Mouse (Mus musculus): ENCODE data around the gene Dcst1. TPM values are rescaled to one million over a fixed set of nuclear protein-coding genes. Genes with fewer than 3 reads are reported as not detected.

Gene Dcst1
- polyA plus RNA-seq, 1 experiment from 2014 or later = 0.68 TPM

GRCm38 (mm10) chr3:89386438-89387420 lies 21.7 kb upstream of the Dcst1 start:
- H3K4me3 ChIP-seq = no peak overlapping the region
- no peaks in the 10 kb centered on the region; the same call in none of the 2 replicates for H3K27me3 ChIP-seq (replicated peaks)
- WGBS = 58% methylated on average over 17 of the region's 17 CpGs
- no peaks in the 10 kb centered on the region for H3K36me3 ChIP-seq
- no peaks in the 10 kb centered on the region for H3K9me3 ChIP-seq
- H3K27ac ChIP-seq = no peak overlapping the region
- peaks cover 16% of the 10 kb centered on the region for H3K4me1 ChIP-seq
- H3K9ac ChIP-seq = no peak overlapping the region
- no peak overlapping the region for H3K4me2 ChIP-seq (replicated peaks)
- no peak for ATAC-seq (ENCODE audit: low FRiP score, low read depth)

DNA sequence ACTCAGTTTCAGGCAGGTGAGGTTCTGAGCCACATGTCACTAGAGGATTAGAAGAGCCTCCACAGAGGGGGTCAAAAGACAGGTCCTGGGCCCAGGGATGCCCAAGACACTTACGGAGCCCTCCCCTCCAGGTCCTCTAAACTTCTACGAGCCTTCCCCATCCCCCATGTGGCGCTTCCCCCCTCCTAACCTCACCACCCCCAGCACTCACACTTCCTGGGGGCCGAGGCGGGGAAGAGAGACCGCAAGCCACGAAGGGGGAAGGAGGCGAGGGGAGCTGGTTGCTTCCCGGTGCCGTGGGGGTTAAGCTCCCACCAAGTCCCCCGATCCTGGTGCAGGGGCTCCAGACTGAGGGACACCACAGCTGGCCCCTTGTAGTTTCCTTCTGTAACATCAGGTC lies 20.4 kb upstream of the Dcst1 start:
- 56% methylated on average over 10 of the region's 11 CpGs for WGBS
- no peak overlapping the region for H3K9ac ChIP-seq
- H3K9me3 ChIP-seq = no peaks in the 10 kb centered on the region

GRCm38 (mm10) chr3:89384331-89385076 lies 19.5 kb upstream of the Dcst1 start:
- no peak overlapping the region for H3K4me2 ChIP-seq (replicated peaks)
- H3K9ac ChIP-seq = no peak overlapping the region
- H3K9me3 ChIP-seq = no peaks in the 10 kb centered on the region
- H3K4me1 ChIP-seq = no peaks in the 10 kb centered on the region; the same call in 1 of the 2 replicates
- no peak for ATAC-seq (ENCODE audit: low FRiP score, low read depth)
- no peaks in the 10 kb centered on the region for H3K36me3 ChIP-seq
- no peak overlapping the region for H3K27ac ChIP-seq
- H3K27me3 ChIP-seq (replicated peaks) = no peaks in the 10 kb centered on the region
- 78% methylated on average over 12 of the region's 12 CpGs for WGBS
- no peak overlapping the region for H3K4me3 ChIP-seq

More for the DNA sequence above, 20.4 kb upstream of the Dcst1 start:
- Histone ChIP-seq H3K4me1 (peaks cover 3% of the 10 kb centered on the region; the same call in 1 of the 2 replicates), H3K4me2 (replicated peaks) (no peak overlapping the region), H3K4me3 (no peak overlapping the region), H3K27ac (no peak overlapping the region), H3K36me3 (no peaks in the 10 kb centered on the region), H3K27me3 (replicated peaks) (no peaks in the 10 kb centered on the region)
- no peak for ATAC-seq (ENCODE audit: low FRiP score, low read depth)

GRCm38 (mm10) chr3:89383651-89384255 lies 18.7 kb upstream of the Dcst1 start:
- no peaks in the 10 kb centered on the region for H3K36me3 ChIP-seq
- no peaks in the 10 kb centered on the region for H3K27me3 ChIP-seq (replicated peaks)
- H3K4me3 ChIP-seq = no peak overlapping the region
- H3K27ac ChIP-seq = no peak overlapping the region
- no peak for ATAC-seq (ENCODE audit: low FRiP score, low read depth)
- H3K4me2 ChIP-seq (replicated peaks) = no peak overlapping the region
- peaks cover 3% of the 10 kb centered on the region; the same call in 1 of the 2 replicates for H3K4me1 ChIP-seq
- no peak overlapping the region for H3K9ac ChIP-seq
- H3K9me3 ChIP-seq = no peaks in the 10 kb centered on the region
- WGBS = 85% methylated on average over 5 of the region's 5 CpGs

GRCm38 (mm10) chr3:89382950-89383349 lies 17.9 kb upstream of the Dcst1 start:
- Histone ChIP-seq H3K9ac (no peak overlapping the region), H3K36me3 (no peaks in the 10 kb centered on the region), H3K27ac (no peak overlapping the region), H3K4me2 (replicated peaks) (no peak overlapping the region), H3K27me3 (replicated peaks) (no peaks in the 10 kb centered on the region), H3K4me3 (no peak overlapping the region), H3K4me1 (peaks cover 10% of the 10 kb centered on the region; the same call in 1 of the 2 replicates), H3K9me3 (no peaks in the 10 kb centered on the region)
- ATAC-seq (ENCODE audit: low FRiP score, low read depth) = no peak
- WGBS = 84% methylated on average over 5 of the region's 5 CpGs

- H3K27me3 ChIP-seq (replicated peaks) = no peaks in the 10 kb centered on the region
- H3K4me1 ChIP-seq = peaks cover 13% of the 10 kb centered on the region; the same call in 1 of the 2 replicates
- H3K9ac ChIP-seq = no peak overlapping the region
- 87% methylated on average over 9 of the region's 9 CpGs for WGBS
- H3K36me3 ChIP-seq = no peaks in the 10 kb centered on the region
- no peak overlapping the region for H3K4me2 ChIP-seq (replicated peaks)
- H3K4me3 ChIP-seq = no peak overlapping the region
- H3K9me3 ChIP-seq = no peaks in the 10 kb centered on the region
- no peak for ATAC-seq (ENCODE audit: low FRiP score, low read depth)
- no peak overlapping the region for H3K27ac ChIP-seq
These were observed 17.2 kb upstream of the Dcst1 start for GRCm38 (mm10) chr3:89382033-89382882.

GRCm38 (mm10) chr3:89381233-89381632 lies 16.2 kb upstream of the Dcst1 start:
- Histone ChIP-seq H3K9ac (no peak overlapping the region), H3K27me3 (replicated peaks) (no peaks in the 10 kb centered on the region), H3K4me2 (replicated peaks) (no peak overlapping the region), H3K27ac (no peak overlapping the region), H3K9me3 (no peaks in the 10 kb centered on the region), H3K36me3 (no peaks in the 10 kb centered on the region), H3K4me3 (no peak overlapping the region), H3K4me1 (peaks cover 13% of the 10 kb centered on the region; the same call in 1 of the 2 replicates)
- ATAC-seq (ENCODE audit: low FRiP score, low read depth) = no peak
- WGBS = 78% methylated on average over 11 of the region's 11 CpGs

- no peaks in the 10 kb centered on the region for H3K9me3 ChIP-seq
- 95% methylated on average over 18 of the region's 18 CpGs for WGBS
- H3K36me3 ChIP-seq = no peaks in the 10 kb centered on the region
- ATAC-seq (ENCODE audit: low FRiP score, low read depth) = no peak
- H3K9ac ChIP-seq = no peak overlapping the region
- no peak overlapping the region for H3K4me2 ChIP-seq (replicated peaks)
- H3K4me1 ChIP-seq = peaks cover 13% of the 10 kb centered on the region; the same call in 1 of the 2 replicates
- H3K27me3 ChIP-seq (replicated peaks) = no peaks in the 10 kb centered on the region
- H3K27ac ChIP-seq = no peak overlapping the region
- no peak overlapping the region for H3K4me3 ChIP-seq
These were observed 15.7 kb upstream of the Dcst1 start for GRCm38 (mm10) chr3:89380711-89381110.

DNA sequence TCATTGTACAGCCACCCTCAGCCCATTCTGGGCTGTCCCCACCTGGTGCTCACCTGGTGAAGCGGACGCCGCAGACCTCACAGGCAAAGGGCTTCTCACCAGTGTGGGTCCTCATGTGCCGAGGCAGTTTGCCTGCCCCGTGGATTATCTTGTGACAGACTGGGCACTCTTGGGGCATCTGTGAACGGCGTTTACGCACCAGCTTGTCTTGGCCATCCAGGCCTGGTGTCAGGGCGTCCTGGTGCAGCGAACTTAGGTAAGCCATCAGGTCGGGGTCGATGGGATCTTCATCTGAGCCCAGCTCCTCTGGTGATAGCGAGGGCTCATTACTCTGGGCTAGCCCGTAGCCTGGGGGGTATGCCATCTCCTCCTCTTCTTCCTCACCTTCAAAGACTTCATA lies 15.2 kb upstream of the Dcst1 start:
- H3K9ac ChIP-seq = no peak overlapping the region
- no peaks in the 10 kb centered on the region for H3K36me3 ChIP-seq
- 95% methylated on average over 14 of the region's 14 CpGs for WGBS
- peaks cover 13% of the 10 kb centered on the region; the same call in 1 of the 2 replicates for H3K4me1 ChIP-seq
- H3K27me3 ChIP-seq (replicated peaks) = no peaks in the 10 kb centered on the region
- H3K9me3 ChIP-seq = no peaks in the 10 kb centered on the region
- no peak overlapping the region for H3K4me3 ChIP-seq
- H3K27ac ChIP-seq = no peak overlapping the region
- H3K4me2 ChIP-seq (replicated peaks) = no peak overlapping the region
- ATAC-seq (ENCODE audit: low FRiP score, low read depth) = no peak

- WGBS = 87% methylated on average over 31 of the region's 31 CpGs
- no peak overlapping the region for H3K4me3 ChIP-seq
- H3K27me3 ChIP-seq (replicated peaks) = no peaks in the 10 kb centered on the region
- no peak overlapping the region for H3K27ac ChIP-seq
- no peaks in the 10 kb centered on the region for H3K9me3 ChIP-seq
- no peak overlapping the region for H3K4me2 ChIP-seq (replicated peaks)
- H3K4me1 ChIP-seq = peaks cover 13% of the 10 kb centered on the region; the same call in 1 of the 2 replicates
- no peaks in the 10 kb centered on the region for H3K36me3 ChIP-seq
- no peak overlapping the region for H3K9ac ChIP-seq
- ATAC-seq (ENCODE audit: low FRiP score, low read depth) = no peak
These were observed 14.5 kb upstream of the Dcst1 start for GRCm38 (mm10) chr3:89379388-89380131.

All from neural tube, embryonic 12.5 days (tissue).